Mouse (Mus musculus): ENCODE results near the gene Arrdc1. TPM values are rescaled to one million over a fixed set of nuclear protein-coding genes. Genes with fewer than 3 reads are reported as not detected.

Gene Arrdc1
- total RNA-seq, 2 experiments from 2014 or later: 2.7 to 3.2 TPM

Small RNA genes lying within 50 kb of the gene (microRNA-seq; reads per million reads assigned to microRNA genes)
- gene Gm22875: not detected

Other genes starting within 250 kb of the Arrdc1 start
- not detected for gene Cacna1b, start 172.1 kb downstream of the Arrdc1 start, total RNA-seq (2021)
- 10 to 100 TPM; 19.2 to 21.5 TPM for gene Ehmt1, start 15.6 kb downstream of the Arrdc1 start, total RNA-seq (2021)
- gene Zmynd19, start 14.5 kb upstream of the Arrdc1 start, total RNA-seq (2021): 10 to 100 TPM; 18.3 to 20.3 TPM
- gene Dph7, start 27.1 kb upstream of the Arrdc1 start, total RNA-seq (2021): 1 to 10 TPM; 2.7 to 3.8 TPM
- 10 to 100 TPM; 38.1 TPM for gene Mrpl41, start 39.8 kb upstream of the Arrdc1 start, total RNA-seq (2021)
- 10 to 100 TPM; 34.9 to 45.5 TPM for gene Pnpla7, start 40.8 kb upstream of the Arrdc1 start, total RNA-seq (2021)
- gene Nsmf, start 119.1 kb upstream of the Arrdc1 start, total RNA-seq (2021): 10 to 100 TPM in 1 of 2 experiments, 1 to 10 TPM in 1; 8.8 to 10.5 TPM
- gene Entpd8, start 145.1 kb upstream of the Arrdc1 start, total RNA-seq (2021): not detected
- not detected for gene Noxa1, start 159.9 kb upstream of the Arrdc1 start, total RNA-seq (2021)
- 1 to 10 TPM; 3.4 to 8.6 TPM for gene Nrarp, start 245.5 kb upstream of the Arrdc1 start, total RNA-seq (2021)

All from gastrocnemius, adult 18-20 months (tissue).